Mouse (Mus musculus) left cerebral cortex, adult 8-10 months (tissue): ENCODE results near the gene Birc6. TPM values are rescaled to one million over a fixed set of nuclear protein-coding genes. Genes with fewer than 3 reads are reported as not detected.
"Not testable (repeated sequence)": the region's sequence is repeated elsewhere in the genome, so short reads cannot be mapped to it uniquely, and the experiment has no call there.

Experiments
- DNase-seq, 2 experiments: peaks; one replicate each; pipeline ENCODE4 v3.0.0; 2022; ENCODE audit warnings: low spot score in 2 of 2
- total RNA-seq, 4 experiments: library from RNA; stranded (reverse); gene quantifications; 2 replicates each; pipeline ENCODE4 v1.2.4; 2022

Birc6 gene
- total RNA-seq, 4 experiments from 2014 or later = 107 to 134 (median 116) TPM

DNA sequence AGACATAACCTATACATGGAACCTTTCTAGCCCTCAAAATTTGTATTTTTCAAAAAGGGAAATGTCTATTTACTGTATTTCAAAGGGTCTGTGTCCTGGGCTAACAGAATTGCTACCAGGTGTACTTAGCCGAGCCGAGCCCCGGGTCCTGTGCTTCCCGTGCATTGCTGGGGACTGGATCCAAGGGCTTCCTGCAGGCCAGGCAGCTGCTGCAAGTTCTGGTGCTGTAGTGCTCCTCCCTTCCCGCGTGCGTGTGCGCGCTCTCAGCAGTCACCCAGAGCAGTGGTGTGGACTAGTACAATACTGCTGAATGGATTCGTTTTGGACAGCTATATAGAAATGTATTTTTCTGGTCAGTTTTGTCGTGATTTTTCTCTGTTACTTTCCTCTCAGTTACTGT, 31.8 kb downstream of the Birc6 start:
- DNase-seq = no peak

DNA sequence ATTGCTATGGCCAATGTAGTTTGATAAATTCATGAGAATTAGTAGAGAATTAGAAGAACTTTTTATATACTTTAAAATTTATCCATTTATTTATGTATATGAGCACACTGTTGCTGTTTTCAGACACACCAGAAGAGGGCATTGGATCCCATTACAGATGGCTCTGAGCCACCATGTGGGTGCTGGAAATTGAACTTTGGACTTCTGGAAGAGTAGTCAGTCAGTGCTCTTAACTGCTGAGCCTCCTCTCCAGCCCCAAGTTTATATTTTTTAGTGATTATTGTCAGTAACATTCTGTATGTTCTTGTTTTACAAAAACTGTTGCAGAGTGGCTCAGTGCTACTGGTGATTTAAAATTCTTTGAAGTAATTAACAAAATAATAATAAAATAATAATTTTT, 36.1 kb downstream of the Birc6 start:
- DNase-seq = no peak

DNA sequence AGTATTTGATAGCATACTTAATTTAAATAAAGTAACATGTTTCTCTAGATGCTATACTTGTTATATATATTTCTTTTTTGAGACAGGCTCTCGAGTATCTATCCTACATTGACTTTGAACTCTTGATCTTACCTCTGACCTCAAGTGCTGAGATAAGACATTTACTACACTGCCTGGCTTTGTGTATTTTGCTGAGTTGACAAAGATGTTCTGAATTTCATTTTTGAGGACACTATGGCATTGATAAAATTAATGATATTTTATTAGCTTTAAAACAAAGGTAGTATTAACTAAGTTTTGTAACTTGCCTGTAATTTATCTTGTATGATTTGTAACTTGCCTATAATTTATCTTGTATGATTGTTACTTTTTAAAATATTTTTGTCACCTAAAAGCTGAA, 41.1 kb downstream of the Birc6 start:
- DNase-seq = no peak

- no peak for DNase-seq
Observed at GRCm38 (mm10) chr17:74570585-74570984, 42.5 kb downstream of the Birc6 start.

GRCm38 (mm10) chr17:74577173-74577572, 49.1 kb downstream of the Birc6 start:
- DNase-seq = no peak

GRCm38 (mm10) chr17:74579586-74579985, 51.5 kb downstream of the Birc6 start:
- no peak for DNase-seq

GRCm38 (mm10) chr17:74580738-74581137, 52.6 kb downstream of the Birc6 start:
- DNase-seq = no peak

DNA sequence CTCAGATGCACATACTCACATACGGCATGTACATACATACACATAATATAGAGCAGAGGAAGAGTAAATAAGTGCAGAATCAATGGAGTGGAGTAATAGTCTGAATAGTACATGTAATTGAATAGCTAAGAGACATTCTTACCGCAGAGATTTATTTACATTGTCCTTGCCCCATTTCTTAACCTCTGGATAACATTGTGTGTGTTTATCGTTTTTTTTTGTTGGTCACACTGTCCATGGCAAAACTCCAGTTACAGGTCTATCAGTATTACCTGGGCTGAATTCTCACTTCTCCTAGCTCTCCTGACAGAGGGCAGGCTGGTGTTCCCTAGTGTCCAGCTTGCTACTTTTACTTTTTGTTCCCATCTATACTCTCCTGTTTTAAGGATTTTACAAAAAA, 58.7 kb downstream of the Birc6 start:
- DNase-seq = no peak

- no peak for DNase-seq
Observed at GRCm38 (mm10) chr17:74598908-74599307, 70.8 kb downstream of the Birc6 start.

DNA sequence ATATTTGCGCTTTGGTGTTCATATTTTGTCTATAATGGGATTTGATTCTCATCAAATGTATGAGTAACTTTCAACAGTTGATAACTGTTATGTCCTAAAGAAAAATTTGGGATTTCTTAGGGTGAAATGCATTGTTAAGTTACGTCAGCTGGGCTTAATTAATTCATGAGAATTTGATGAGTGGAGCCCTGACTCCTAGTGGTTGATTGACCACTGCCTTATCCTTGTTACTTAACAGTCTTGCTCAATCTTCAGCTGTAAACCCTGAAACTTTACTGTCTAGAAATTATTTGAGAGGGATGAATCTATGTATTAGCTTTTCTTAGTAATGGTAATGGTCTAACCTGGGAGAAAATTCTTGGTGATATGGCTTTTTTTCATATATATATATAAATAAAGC, 71.3 kb downstream of the Birc6 start:
- no peak for DNase-seq

DNA sequence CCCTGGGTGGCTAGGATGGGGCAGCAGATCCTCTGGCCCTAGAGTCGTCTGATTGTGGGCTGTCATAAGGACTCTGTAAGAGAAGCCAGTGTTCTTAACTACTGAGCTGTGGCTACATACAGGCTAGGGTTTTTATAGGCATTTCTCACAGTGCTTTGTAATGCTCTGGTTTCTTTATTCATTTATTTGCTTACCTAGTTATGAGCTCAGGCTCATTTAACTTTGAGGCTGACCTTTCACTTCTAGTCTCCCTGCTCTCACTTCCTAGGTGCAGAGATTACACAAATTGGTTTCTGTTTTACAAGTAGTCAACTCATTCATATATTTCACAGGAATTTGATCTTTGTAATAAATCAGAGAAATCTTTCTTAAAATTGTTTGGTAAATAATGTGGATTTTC, 73.1 kb downstream of the Birc6 start:
- no peak for DNase-seq

DNA sequence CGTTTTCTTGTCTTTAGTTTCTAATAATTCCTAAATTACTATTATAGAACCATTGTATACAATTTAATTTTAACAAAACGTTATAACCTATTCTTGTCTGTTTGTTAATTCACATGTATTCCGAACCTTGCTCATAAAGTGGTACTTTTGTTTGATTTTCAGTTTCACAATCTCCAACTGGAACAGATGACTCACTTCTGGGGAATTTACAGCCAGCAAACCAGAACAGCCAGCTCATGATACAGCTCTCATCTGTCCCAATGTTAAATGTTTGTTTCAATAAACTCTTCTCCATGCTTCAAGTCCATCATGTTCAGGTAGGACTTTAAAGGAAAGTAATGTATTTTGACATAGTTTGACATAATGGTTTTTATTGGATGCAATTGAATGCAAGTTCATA, 102.7 kb downstream of the Birc6 start:
- DNase-seq = no peak

- DNase-seq = no peak
Observed at GRCm38 (mm10) chr17:74642445-74642844, 114.3 kb downstream of the Birc6 start.

DNA sequence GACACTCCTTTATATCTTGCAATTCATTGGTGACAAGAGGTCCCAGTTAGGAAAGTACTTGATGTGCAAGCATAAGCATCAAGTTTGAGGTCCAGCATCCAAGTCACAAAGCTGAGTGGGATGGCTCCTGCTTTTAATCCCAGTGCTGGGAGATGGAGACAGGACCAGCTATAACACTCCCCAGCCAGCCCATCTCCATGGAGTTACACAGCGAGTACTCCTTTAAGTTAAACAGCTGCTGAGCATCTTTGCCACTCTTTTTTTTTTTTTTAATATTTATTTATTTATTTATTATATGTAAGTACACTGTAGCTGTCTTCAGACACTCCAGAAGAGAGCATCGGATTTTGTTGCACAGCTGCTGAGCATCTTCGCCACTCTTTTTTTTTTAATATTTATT, 130.3 kb downstream of the Birc6 start:
- no peak for DNase-seq

DNA sequence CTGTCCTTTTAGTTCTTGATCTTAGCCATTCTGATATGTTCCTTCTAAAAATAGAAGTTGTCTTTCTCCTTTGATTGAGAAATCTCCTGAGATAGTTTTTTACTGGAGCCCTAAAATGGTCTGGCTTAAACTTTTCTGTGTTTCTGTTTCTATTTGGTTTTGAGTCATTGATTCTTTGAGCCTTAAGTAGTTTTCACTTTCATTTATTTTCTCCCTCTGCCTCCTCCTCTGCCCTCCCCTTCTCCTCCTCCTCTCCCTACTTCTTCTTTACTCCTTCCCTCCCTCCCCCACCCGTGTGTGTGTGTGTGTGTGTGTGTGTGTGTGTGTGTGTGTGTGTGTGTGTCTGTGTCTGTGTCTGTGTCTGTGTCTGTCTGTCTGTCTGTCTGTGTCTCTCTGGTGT, 139.9 kb downstream of the Birc6 start:
- DNase-seq = no peak

DNA sequence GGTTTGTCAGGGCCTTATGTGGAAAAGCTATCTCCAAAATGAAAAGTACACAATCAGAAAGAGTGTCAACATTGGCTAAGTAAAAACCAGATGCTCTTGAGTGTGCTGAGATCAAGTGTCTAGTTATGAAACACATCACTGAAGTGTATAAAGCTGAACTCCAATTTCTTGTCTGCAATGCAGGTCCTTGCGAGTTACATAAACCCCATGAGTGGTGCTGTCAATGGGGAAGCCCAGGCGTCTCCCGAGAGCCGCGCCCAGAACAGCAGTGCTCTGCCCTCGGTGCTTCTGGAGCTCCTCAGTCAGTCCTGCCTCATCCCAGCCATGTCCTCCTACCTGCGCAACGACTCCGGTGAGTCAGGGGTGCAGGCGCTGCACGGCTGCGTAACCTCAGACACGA, 141.9 kb downstream of the Birc6 start:
- DNase-seq = no peak

GRCm38 (mm10) chr17:74672446-74672845, 144.4 kb downstream of the Birc6 start:
- DNase-seq = no peak

DNA sequence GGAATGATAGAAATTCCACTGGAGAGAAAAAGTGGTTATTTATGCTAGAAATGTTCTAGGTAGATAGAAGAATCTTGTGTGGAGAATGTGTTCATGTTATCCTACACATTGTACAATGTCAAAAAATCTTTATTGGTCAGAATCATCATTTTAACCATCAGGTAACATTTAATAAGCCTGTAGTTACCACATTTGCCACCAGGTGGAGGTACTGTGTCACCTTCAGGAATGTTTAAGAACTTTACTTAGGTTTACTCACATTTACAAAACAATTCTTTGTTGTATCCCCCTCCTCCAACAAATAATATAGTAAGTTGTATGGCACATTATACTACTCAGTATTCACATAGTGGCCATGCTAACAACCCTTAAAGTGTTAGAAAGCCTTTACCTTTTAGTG, 145.2 kb downstream of the Birc6 start:
- DNase-seq = no peak

DNA sequence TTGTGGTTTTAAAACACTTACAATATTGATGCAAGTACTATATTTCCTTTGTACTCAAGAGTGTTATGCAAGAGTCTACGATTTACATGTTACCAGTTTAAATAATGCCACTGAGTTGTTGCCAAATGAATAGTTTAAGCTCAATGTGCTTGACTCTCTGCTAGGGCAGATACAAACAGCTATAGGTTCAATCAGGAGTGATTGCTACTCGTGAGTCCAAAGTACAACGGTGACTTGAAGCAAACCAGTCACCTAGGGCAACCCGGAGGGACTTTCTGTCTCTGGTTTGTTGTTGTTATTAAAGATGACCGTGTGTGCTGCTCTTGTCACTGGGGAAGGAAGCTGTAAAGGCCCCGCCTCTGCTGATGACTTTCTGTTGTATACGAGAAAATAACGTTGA, 150.0 kb downstream of the Birc6 start:
- DNase-seq = no peak

GRCm38 (mm10) chr17:74684927-74685326, 156.8 kb downstream of the Birc6 start:
- no peak for DNase-seq

DNA sequence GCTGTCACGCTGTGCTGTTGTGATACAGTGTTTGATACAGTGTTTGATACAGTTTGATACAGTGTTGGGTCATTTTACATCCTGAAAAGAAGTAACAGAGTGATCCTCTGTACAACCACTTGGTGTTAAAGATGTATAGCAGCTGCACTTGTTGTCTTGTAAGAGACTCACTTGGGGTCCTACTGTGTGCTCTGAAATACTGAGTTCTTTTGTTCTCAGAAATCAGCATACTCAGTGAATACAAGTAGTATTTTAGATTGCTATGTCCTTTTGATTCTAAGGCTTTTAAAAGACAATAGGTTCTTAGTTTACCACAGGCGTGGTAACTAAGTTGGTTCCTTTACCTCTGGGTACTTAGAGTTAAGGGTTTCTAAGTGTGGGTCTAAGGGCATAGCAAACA, 160.5 kb downstream of the Birc6 start:
- DNase-seq = no peak

- no peak for DNase-seq
Observed at GRCm38 (mm10) chr17:74689406-74689805, 161.3 kb downstream of the Birc6 start.

- not testable (repeated sequence) for DNase-seq
Observed at GRCm38 (mm10) chr17:74701661-74702060, 173.6 kb downstream of the Birc6 start.

DNA sequence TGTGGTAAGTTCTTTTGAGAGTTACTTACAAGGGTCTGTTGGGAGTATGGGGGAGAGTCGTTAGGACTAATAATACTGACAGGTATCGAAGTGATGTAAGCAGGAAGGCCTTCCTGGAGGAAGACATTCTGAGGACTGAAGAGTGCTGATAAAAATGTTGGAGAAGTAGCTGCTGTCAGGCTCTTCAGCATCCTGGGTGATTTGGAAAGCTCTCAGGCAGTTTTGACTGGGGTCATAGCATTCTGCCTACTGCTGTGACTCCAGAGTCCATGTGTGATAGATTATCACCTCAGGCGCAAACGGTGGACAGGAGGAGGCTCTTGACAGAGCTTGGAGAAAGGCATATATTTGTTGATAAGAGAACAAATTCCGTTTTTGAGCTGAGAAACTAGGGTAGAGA, 177.4 kb downstream of the Birc6 start:
- DNase-seq = no peak

- DNase-seq = no peak
Observed at GRCm38 (mm10) chr17:74706593-74706992, 178.5 kb downstream of the Birc6 start.
